Comparison of ENCODE assay signal across 8 mouse cellular contexts in genomic region chr16:21247871-21248712, GRCm38 (mm10). TPM values are rescaled to one million over a fixed set of nuclear protein-coding genes. Genes with fewer than 3 reads are reported as not detected.
DNase-seq lines count a peak whose midpoint lies in the region; ATAC-seq lines count a peak whose summit lies in the region.

No protein-coding gene starts in this region.

- peak overlapping the region; percentile 70 for H3K4me2 ChIP-seq in embryonic facial prominence, embryonic 12.5 days (replicated peaks)
- peak overlapping the region; percentile 81 for H3K4me2 ChIP-seq in heart, embryonic 13.5 days
- peak overlapping the region; percentile 58 for H3K4me2 ChIP-seq in kidney, embryonic 14.5 days (replicated peaks; ENCODE audit: low read depth, low read length)
- peak overlapping the region; percentile 58 for H3K4me2 ChIP-seq in liver, embryonic 12.5 days
- peak overlapping the region; percentile 78 for H3K4me2 ChIP-seq in neural tube, embryonic 12.5 days (replicated peaks)

- peak overlapping the region; percentile 37 for H3K4me3 ChIP-seq in embryonic facial prominence, embryonic 12.5 days
- peak overlapping the region; percentile 52 for H3K4me3 ChIP-seq in heart, embryonic 13.5 days
- peak overlapping the region; percentile 29 for H3K4me3 ChIP-seq in kidney, embryonic 14.5 days (ENCODE audit: low read length)
- peak overlapping the region; percentile 31 for H3K4me3 ChIP-seq in liver, embryonic 12.5 days
- H3K4me3 ChIP-seq in neural tube, embryonic 12.5 days = peak overlapping the region; percentile 36

- no peak for ATAC-seq in embryonic facial prominence, embryonic 12.5 days (ENCODE audit: insufficient number of reproducible peaks, insufficient read depth, low FRiP score, low TSS enrichment)
- ATAC-seq in heart, embryonic 13.5 days (ENCODE audit: extremely low read depth, insufficient number of reproducible peaks, low FRiP score, low TSS enrichment) = no peak
- peak; percentile 3; the same call in 1 of the 2 replicates for ATAC-seq in kidney, embryonic 14.5 days (ENCODE audit: low FRiP score, low TSS enrichment)
- no peak for ATAC-seq in liver, embryonic 12.5 days
- 0 out of 2 replicates have a peak, but pooled peaks have one; percentile 5 for ATAC-seq in neural tube, embryonic 12.5 days (ENCODE audit: low FRiP score, low read depth)

- H3K9ac ChIP-seq in embryonic facial prominence, embryonic 12.5 days = peak overlapping the region; percentile 39
- peak overlapping the region; percentile 85 for H3K9ac ChIP-seq in heart, embryonic 13.5 days
- H3K9ac ChIP-seq in kidney, embryonic 14.5 days (ENCODE audit: low read depth, low read length) = peak overlapping the region; percentile 18; the same call in 1 of the 2 replicates
- H3K9ac ChIP-seq in liver, embryonic 12.5 days = 0 out of 2 replicates have a peak overlapping the region, but pooled peaks have one; percentile 14
- H3K9ac ChIP-seq in neural tube, embryonic 12.5 days = peak overlapping the region; percentile 51

- peak overlapping the region; percentile 1; the same call in 1 of the 2 replicates for H3K27ac ChIP-seq in embryonic facial prominence, embryonic 12.5 days
- peak overlapping the region; percentile 83 for H3K27ac ChIP-seq in heart, embryonic 13.5 days (replicated peaks)
- no peak overlapping the region for H3K27ac ChIP-seq in kidney, embryonic 14.5 days (ENCODE audit: low read depth, low read length)
- no peak overlapping the region for H3K27ac ChIP-seq in liver, embryonic 12.5 days
- H3K27ac ChIP-seq in neural tube, embryonic 12.5 days = no peak overlapping the region

- peak; percentile 12 to 41 for DNase-seq in left cerebral cortex, adult 18-20 months (ENCODE audit: low spot score in 2 of 2)
- no peak for DNase-seq in left cerebral cortex, adult 11 months (ENCODE audit: low spot score)
- DNase-seq in adipocyte (ENCODE audit: low spot score) = no peak

- H3K4me1 ChIP-seq in embryonic facial prominence, embryonic 12.5 days = peaks cover 58% of the 10 kb centered on the region
- H3K4me1 ChIP-seq in heart, embryonic 13.5 days = peaks cover 53% of the 10 kb centered on the region
- peaks cover 31% of the 10 kb centered on the region for H3K4me1 ChIP-seq in kidney, embryonic 14.5 days (ENCODE audit: control insufficient read depth, insufficient read depth, low read length)
- H3K4me1 ChIP-seq in liver, embryonic 12.5 days = peaks cover 22% of the 10 kb centered on the region
- peaks cover 37% of the 10 kb centered on the region for H3K4me1 ChIP-seq in neural tube, embryonic 12.5 days

- H3K27me3 ChIP-seq in embryonic facial prominence, embryonic 12.5 days = no peaks in the 10 kb centered on the region
- H3K27me3 ChIP-seq in heart, embryonic 13.5 days (replicated peaks) = peaks cover 38% of the 10 kb centered on the region
- H3K27me3 ChIP-seq in kidney, embryonic 14.5 days (ENCODE audit: control insufficient read depth, insufficient read depth, low read length) = peaks cover 49% of the 10 kb centered on the region; the same call in 1 of the 2 replicates
- peaks cover 95% of the 10 kb centered on the region for H3K27me3 ChIP-seq in liver, embryonic 12.5 days (replicated peaks)
- peaks cover 40% of the 10 kb centered on the region for H3K27me3 ChIP-seq in neural tube, embryonic 12.5 days (replicated peaks)

- no peaks in the 10 kb centered on the region for H3K9me3 ChIP-seq in embryonic facial prominence, embryonic 12.5 days
- H3K9me3 ChIP-seq in heart, embryonic 13.5 days = no peaks in the 10 kb centered on the region
- H3K9me3 ChIP-seq in kidney, embryonic 14.5 days (ENCODE audit: control insufficient read depth, low read length) = no peaks in the 10 kb centered on the region
- no peaks in the 10 kb centered on the region for H3K9me3 ChIP-seq in liver, embryonic 12.5 days (replicated peaks)
- H3K9me3 ChIP-seq in neural tube, embryonic 12.5 days = no peaks in the 10 kb centered on the region

- H3K36me3 ChIP-seq in embryonic facial prominence, embryonic 12.5 days = no peaks in the 10 kb centered on the region
- no peaks in the 10 kb centered on the region for H3K36me3 ChIP-seq in heart, embryonic 13.5 days
- H3K36me3 ChIP-seq in kidney, embryonic 14.5 days (ENCODE audit: control insufficient read depth, insufficient read depth, low read length) = no peaks in the 10 kb centered on the region
- H3K36me3 ChIP-seq in liver, embryonic 12.5 days = no peaks in the 10 kb centered on the region
- no peaks in the 10 kb centered on the region for H3K36me3 ChIP-seq in neural tube, embryonic 12.5 days

- 4% methylated on average over 38 of the region's 38 CpGs for WGBS in embryonic facial prominence, embryonic 12.5 days
- 9% methylated on average over 38 of the region's 38 CpGs for whole genome bisulfite sequencing in heart, embryonic 13.5 days
- 5% methylated on average over 38 of the region's 38 CpGs for WGBS in kidney, embryonic 14.5 days
- WGBS in liver, embryonic 12.5 days (ENCODE audit: insufficient replicate concordance) = 4% methylated on average over 38 of the region's 38 CpGs
- WGBS in neural tube, embryonic 12.5 days = 3% methylated on average over 38 of the region's 38 CpGs

RNA-seq across cellular contexts. Expression of gene Ephb3, which starts 43.5 kb away (rescaled TPM):
- 10 to 100 TPM; 25.5 to 27.5 TPM for total RNA-seq in left cerebral cortex, adult 18-20 months (2021)
- 76.1 and 79.7 TPM in 2 replicates for polyA plus RNA-seq in embryonic facial prominence, embryonic 12.5 days (2016; fragmentation: Nextera tagmentation; extraction: Ambion mirVana)
- polyA plus RNA-seq in heart, embryonic 13.5 days (2015; fragmentation: Nextera tagmentation; extraction: Ambion mirVana) = 15.5 and 16.9 TPM in 2 replicates
- polyA plus RNA-seq in kidney, embryonic 14.5 days (2014; fragmentation: Nextera tagmentation; extraction: Ambion mirVana) = 8.0 and 12.8 TPM in 2 replicates
- 2.5 and 3.0 TPM in 2 replicates for polyA plus RNA-seq in liver, embryonic 12.5 days (2016; fragmentation: Nextera tagmentation; extraction: Ambion mirVana)
- polyA plus RNA-seq in neural tube, embryonic 12.5 days (2016; fragmentation: Nextera tagmentation; extraction: Ambion mirVana) = 18.8 and 20.4 TPM in 2 replicates

Comparison
In these comparisons a context has a peak if more than half of its experiments do, and no peak if none do; other contexts are left out.
1. DNase-seq: peak in left cerebral cortex, adult 18-20 months (2 of 2); none in left cerebral cortex, adult 11 months (single experiment) and adipocyte (single experiment).
2. ATAC-seq: peak in kidney, embryonic 14.5 days (single experiment) and neural tube, embryonic 12.5 days (single experiment); none in embryonic facial prominence, embryonic 12.5 days (single experiment), heart, embryonic 13.5 days (single experiment) and liver, embryonic 12.5 days (single experiment).
3. H3K27ac ChIP-seq: peak in embryonic facial prominence, embryonic 12.5 days (single experiment) and heart, embryonic 13.5 days (single experiment); none in kidney, embryonic 14.5 days (single experiment), liver, embryonic 12.5 days (single experiment) and neural tube, embryonic 12.5 days (single experiment).
4. H3K9ac ChIP-seq: peak in every context shown above with its lines; median percentile 85 in heart, embryonic 13.5 days; 51 in neural tube, embryonic 12.5 days; 39 in embryonic facial prominence, embryonic 12.5 days; 18 in kidney, embryonic 14.5 days; 14 in liver, embryonic 12.5 days.
5. Peak in every context shown above with its lines, with median percentiles within 50 percentile points of each other: H3K4me2 ChIP-seq and H3K4me3 ChIP-seq.